Mouse (Mus musculus): ENCODE measurements around the gene Daglb.

DNA sequence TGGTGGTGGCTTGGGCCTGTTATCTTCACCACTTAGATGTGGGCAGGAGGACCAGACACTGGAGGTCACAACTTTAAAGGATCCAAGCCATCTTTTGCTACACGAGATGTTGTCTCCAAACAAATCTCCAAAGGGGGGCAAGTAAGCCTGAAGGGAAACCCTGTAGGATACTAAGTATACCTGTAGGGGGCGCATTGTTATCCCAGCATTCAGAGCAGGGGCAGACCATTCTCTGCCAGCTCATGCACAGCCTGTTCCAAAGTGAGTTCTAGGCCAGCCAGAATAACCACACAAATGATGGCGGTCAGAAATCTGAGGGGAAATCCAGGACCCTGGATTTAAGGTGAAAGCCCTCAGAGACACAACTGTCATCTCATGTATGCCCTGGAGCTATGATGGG lies 40.1 kb downstream of the Daglb start:
- TF ChIP-seq CTCF (IDR thresholded peaks at IDR 0.05; ENCODE audit: extremely low read depth, insufficient read depth, insufficient read length, insufficient replicate concordance) (peak; percentile 42; the same call in 1 of the 2 replicates), POLR2A (IDR thresholded peaks at IDR 0.05; ENCODE audit: low read depth, low read length) (no peak)
